Mouse (Mus musculus) hindbrain, embryonic 15.5 days (tissue): Measurements from ENCODE around the gene Spi1. TPM values are rescaled to one million over a fixed set of nuclear protein-coding genes. Genes with fewer than 3 reads are reported as not detected.

ENCODE experiments used
- ATAC-seq: fragments of 200-750 bp; cut with Nextera tagmentation; 2 replicates; pipeline ENCODE4 v1.8.0; 2017; ENCODE audit warnings: low read depth, moderate number of reproducible peaks, moderate TSS enrichment; ENCODE audit not compliant: low FRiP score
- H3K27ac ChIP-seq: fragments of 300-500 bp; sonication (generic); replicated peaks from 2 replicates; pipeline ENCODE4 v1.5.1; 2015; ENCODE audit warnings: mild to moderate bottlenecking, inconsistent platforms
- H3K27me3 ChIP-seq: fragments of 300-500 bp; sonication (generic); 2 replicates; pipeline ENCODE4 v1.6.1; 2015; ENCODE audit warnings: control low read depth, inconsistent platforms
- H3K36me3 ChIP-seq: fragments of 300-500 bp; sonication (generic); 2 replicates; pipeline ENCODE4 v1.6.1; 2015; ENCODE audit warnings: control low read depth, inconsistent platforms
- H3K4me1 ChIP-seq: fragments of 300-500 bp; sonication (generic); replicated peaks from 2 replicates; pipeline ENCODE4 v1.6.1; 2015; ENCODE audit warnings: control low read depth, inconsistent platforms
- H3K4me2 ChIP-seq: fragments of 300-500 bp; sonication (generic); 2 replicates; pipeline ENCODE4 v1.6.1; 2015; ENCODE audit warnings: moderate library complexity, mild to moderate bottlenecking, inconsistent platforms
- H3K4me3 ChIP-seq: fragments of 300-500 bp; sonication (generic); 2 replicates; pipeline ENCODE4 v1.5.1; 2015; ENCODE audit warnings: mild to moderate bottlenecking, inconsistent platforms
- H3K9ac ChIP-seq: fragments of 300-500 bp; sonication (generic); 2 replicates; pipeline ENCODE4 v1.6.1; 2015; ENCODE audit warnings: inconsistent platforms
- H3K9me3 ChIP-seq: fragments of 300-500 bp; sonication (generic); 2 replicates; pipeline ENCODE4 v1.6.1; 2016; ENCODE audit warnings: control low read depth, inconsistent platforms
- WGBS: fragments of 180-500 bp; shearing (Covaris S2); methylation state at CpG from one replicate; pipeline ENCODE4 v1.1.7; 2015; 5-methylcytosine and 5-hydroxymethylcytosine counted together
- polyA plus RNA-seq: library from polyadenylated mRNA; unstranded; fragments of >200 nt; fragmentation: Nextera tagmentation; extraction: Ambion mirVana; gene quantifications from 2 replicates; pipeline ENCODE4 v1.2.1, GENCODE M21; 2015

The Spi1 gene
- polyA plus RNA-seq, 1 experiment from 2014 or later = 3.8 TPM

GRCm38 (mm10) chr2:91139311-91139710 lies 57.1 kb downstream of the Spi1 start:
- Histone ChIP-seq H3K9me3 (no peaks in the 10 kb centered on the region), H3K27me3 (no peaks in the 10 kb centered on the region), H3K4me1 (no peaks in the 10 kb centered on the region), H3K36me3 (peaks cover 66% of the 10 kb centered on the region), H3K4me3 (no peak overlapping the region), H3K27ac (no peak overlapping the region), H3K4me2 (no peak overlapping the region), H3K9ac (no peak overlapping the region)
- WGBS = 73% methylated on average over 5 of the region's 5 CpGs
- no peak for ATAC-seq

DNA sequence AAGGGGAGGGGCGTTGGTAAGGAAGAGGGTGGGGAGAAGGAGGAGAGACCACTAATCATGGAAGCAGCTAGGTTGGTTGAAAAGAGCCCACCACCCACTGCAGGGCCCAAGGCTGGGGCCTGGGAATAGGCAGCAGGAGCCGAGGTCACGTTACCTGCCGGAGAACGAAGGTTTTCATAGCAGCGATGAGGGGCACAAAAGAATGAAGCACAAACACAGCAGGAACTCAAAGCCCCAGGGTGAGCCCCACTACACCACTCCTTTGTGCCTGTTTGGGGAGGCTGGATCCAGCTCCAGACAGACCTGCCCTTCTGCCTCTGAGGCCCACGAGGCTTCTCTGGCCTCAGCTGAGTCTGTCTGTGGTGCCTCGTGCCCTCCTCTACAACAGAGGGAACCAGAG lies 57.6 kb downstream of the Spi1 start:
- no peaks in the 10 kb centered on the region for H3K4me1 ChIP-seq
- no peak overlapping the region for H3K9ac ChIP-seq
- no peak for ATAC-seq
- H3K27ac ChIP-seq = no peak overlapping the region
- peaks cover 68% of the 10 kb centered on the region for H3K36me3 ChIP-seq
- H3K4me2 ChIP-seq = no peak overlapping the region
- H3K9me3 ChIP-seq = no peaks in the 10 kb centered on the region
- no peaks in the 10 kb centered on the region for H3K27me3 ChIP-seq
- H3K4me3 ChIP-seq = no peak overlapping the region
- 74% methylated on average over 8 of the region's 8 CpGs for WGBS

GRCm38 (mm10) chr2:91142920-91143319 lies 60.7 kb downstream of the Spi1 start:
- Histone ChIP-seq H3K9me3 (no peaks in the 10 kb centered on the region), H3K4me2 (no peak overlapping the region), H3K27me3 (no peaks in the 10 kb centered on the region), H3K27ac (no peak overlapping the region), H3K4me1 (no peaks in the 10 kb centered on the region), H3K4me3 (no peak overlapping the region), H3K9ac (no peak overlapping the region), H3K36me3 (peaks cover 85% of the 10 kb centered on the region)
- WGBS = 91% methylated on average over 6 of the region's 6 CpGs
- ATAC-seq = no peak

- Histone ChIP-seq H3K4me1 (no peaks in the 10 kb centered on the region), H3K9ac (no peak overlapping the region), H3K27me3 (no peaks in the 10 kb centered on the region), H3K4me2 (no peak overlapping the region), H3K9me3 (no peaks in the 10 kb centered on the region), H3K4me3 (no peak overlapping the region), H3K27ac (no peak overlapping the region), H3K36me3 (peaks cover 84% of the 10 kb centered on the region)
- ATAC-seq = no peak
- 96% methylated on average over 11 of the region's 11 CpGs for WGBS
Observed at GRCm38 (mm10) chr2:91143401-91143800, 61.2 kb downstream of the Spi1 start.

DNA sequence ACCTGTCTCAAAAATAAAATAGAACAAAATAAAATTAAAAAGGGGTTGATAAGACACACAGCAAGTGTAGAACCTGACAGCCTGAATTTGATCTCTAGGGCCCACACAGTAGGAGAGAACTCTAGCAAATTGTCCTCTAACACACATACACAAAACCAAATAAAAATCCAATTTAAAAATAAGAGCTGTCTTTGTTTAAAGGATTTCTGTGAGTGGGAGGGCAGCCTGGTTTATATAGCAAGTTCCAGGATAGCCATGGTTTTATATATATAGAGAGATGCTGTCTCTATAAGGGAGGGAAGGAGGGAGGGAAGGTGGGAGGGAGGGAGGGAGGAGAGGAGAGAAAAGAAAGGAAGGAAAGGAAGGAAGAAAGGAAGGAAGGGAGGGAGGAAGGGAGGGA lies 65.9 kb downstream of the Spi1 start:
- Histone ChIP-seq H3K27me3 (no peaks in the 10 kb centered on the region), H3K36me3 (peaks cover 82% of the 10 kb centered on the region), H3K9ac (no peak overlapping the region), H3K9me3 (no peaks in the 10 kb centered on the region), H3K27ac (no peak overlapping the region), H3K4me2 (no peak overlapping the region), H3K4me1 (no peaks in the 10 kb centered on the region), H3K4me3 (no peak overlapping the region)
- no peak for ATAC-seq

DNA sequence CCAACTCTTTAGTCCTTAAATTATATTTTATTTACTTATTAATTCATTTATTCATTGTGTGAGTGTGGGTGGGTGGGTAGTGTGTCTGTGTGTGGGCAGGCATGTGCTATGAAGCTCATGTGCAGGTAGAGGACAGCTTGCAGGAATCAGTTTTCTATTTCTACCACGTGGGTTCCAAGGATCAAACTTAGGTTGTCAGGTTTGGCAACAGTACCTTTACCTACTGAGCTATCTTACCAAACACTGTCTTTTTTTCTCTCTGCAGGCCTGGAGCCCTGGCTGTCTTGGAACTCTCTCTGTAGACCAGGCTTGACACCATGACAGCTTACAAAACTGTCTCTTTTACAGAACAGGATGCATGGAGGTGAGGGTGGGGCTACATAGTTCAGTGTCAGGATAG lies 69.1 kb downstream of the Spi1 start:
- H3K4me1 ChIP-seq = no peaks in the 10 kb centered on the region
- H3K27ac ChIP-seq = no peak overlapping the region
- no peak for ATAC-seq
- H3K36me3 ChIP-seq = peaks cover 87% of the 10 kb centered on the region
- no peaks in the 10 kb centered on the region for H3K9me3 ChIP-seq
- H3K27me3 ChIP-seq = no peaks in the 10 kb centered on the region
- no peak overlapping the region for H3K4me3 ChIP-seq
- H3K9ac ChIP-seq = no peak overlapping the region
- WGBS = 95% methylated on average over 1 of the region's 1 CpGs
- no peak overlapping the region for H3K4me2 ChIP-seq

DNA sequence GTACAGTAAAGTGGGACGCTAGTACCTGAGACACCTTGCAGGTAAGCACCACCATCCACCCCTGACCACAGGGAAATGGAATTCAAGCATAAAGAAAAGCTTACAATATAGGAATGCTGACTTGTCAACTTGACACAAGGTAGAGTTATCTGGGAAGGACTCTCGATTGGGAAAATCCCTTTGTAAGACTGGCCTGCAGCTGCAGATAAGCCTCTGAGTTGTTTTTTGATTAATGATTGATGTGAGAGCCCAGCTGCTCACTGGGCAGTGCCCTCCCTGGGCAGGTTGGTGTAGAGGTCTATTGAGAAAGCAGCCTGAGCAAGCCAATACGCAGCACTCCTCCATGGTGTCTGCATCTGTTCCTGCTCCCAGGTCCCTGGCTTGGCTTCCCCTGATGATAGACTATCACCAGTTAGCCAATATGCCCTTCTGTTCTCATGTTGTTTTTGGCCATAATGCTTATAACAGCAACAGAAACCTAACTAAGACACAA lies 70.7 kb downstream of the Spi1 start:
- no peak overlapping the region for H3K27ac ChIP-seq
- H3K36me3 ChIP-seq = peaks cover 87% of the 10 kb centered on the region

GRCm38 (mm10) chr2:91154091-91154490 lies 71.9 kb downstream of the Spi1 start:
- ATAC-seq = no peak
- Histone ChIP-seq H3K4me2 (no peak overlapping the region), H3K4me1 (no peaks in the 10 kb centered on the region), H3K4me3 (no peak overlapping the region), H3K27me3 (no peaks in the 10 kb centered on the region), H3K9me3 (no peaks in the 10 kb centered on the region), H3K27ac (no peak overlapping the region), H3K9ac (no peak overlapping the region), H3K36me3 (peaks cover 88% of the 10 kb centered on the region)
- 94% methylated on average over 3 of the region's 3 CpGs for WGBS

More for the DNA sequence above, 70.7 kb downstream of the Spi1 start:
- 85% methylated on average over 3 of the region's 3 CpGs for WGBS
- Histone ChIP-seq H3K9me3 (no peaks in the 10 kb centered on the region), H3K4me2 (no peak overlapping the region), H3K9ac (no peak overlapping the region), H3K4me1 (no peaks in the 10 kb centered on the region), H3K27me3 (no peaks in the 10 kb centered on the region), H3K4me3 (no peak overlapping the region)
- ATAC-seq = no peak

DNA sequence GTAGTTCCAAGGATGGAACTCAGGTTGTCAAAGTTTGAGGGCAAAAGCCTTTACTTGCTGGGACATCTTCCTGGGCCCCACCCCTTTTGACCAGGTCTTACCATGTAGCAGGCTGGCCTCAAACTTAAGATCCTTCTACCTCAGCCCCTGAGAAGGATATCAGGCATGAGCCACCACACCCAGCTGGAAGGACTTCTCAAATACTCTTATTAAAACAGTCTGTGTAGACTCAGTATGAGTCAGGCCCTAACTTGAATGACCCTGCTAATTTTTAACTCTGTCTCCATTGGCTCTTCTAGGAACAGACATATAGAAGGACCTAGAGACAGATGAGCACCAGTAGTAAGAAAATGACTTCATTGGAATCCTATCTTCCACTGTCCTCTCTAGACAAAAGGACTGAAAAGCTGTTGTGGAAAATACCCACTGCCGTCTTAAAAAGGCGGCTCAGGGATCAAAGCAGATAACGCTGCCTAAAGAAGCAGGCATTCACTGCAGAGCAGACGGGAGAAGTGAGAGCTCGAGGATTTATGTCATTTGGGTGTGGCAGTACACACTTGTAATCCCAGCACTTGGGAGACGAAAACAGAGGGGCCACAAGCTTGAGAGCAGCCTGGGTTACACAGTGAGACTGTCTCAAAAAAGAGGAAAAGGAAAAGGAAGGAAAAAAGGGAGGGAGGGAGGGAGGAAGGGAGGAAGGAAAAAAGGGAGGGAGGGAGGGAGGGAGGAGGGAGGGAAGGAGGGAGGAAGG lies 75.0 kb downstream of the Spi1 start:
- no peak for ATAC-seq
- no peak overlapping the region for H3K9ac ChIP-seq
- H3K36me3 ChIP-seq = peaks cover 90% of the 10 kb centered on the region
- no peak overlapping the region for H3K4me2 ChIP-seq
- 52% methylated on average over 6 of the region's 6 CpGs for WGBS
- H3K4me3 ChIP-seq = no peak overlapping the region
- no peaks in the 10 kb centered on the region for H3K27me3 ChIP-seq
- no peaks in the 10 kb centered on the region for H3K4me1 ChIP-seq
- H3K27ac ChIP-seq = no peak overlapping the region
- H3K9me3 ChIP-seq = no peaks in the 10 kb centered on the region

DNA sequence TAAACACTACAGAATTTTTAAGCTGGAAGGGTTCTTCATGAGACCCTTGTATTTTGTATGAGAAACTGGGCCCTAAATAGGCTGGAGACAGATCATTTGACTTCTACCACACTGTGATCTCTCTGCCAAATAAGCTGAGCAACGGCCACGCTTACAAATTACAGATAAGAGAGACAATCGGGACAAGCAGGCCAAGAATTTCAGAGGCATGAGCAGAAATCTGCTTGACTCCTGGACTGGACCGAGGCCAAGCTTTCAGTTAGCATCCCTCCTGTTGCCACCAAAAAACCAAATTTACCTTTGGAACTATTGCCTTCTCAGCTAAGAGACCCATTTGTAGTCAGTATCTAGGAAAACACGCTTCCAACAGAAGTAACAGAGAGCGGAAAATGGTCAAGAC lies 78.4 kb downstream of the Spi1 start:
- H3K9me3 ChIP-seq = no peaks in the 10 kb centered on the region
- peaks cover 85% of the 10 kb centered on the region for H3K36me3 ChIP-seq
- ATAC-seq = no peak
- 94% methylated on average over 6 of the region's 6 CpGs for WGBS
- H3K27ac ChIP-seq = no peak overlapping the region
- no peak overlapping the region for H3K4me3 ChIP-seq
- no peak overlapping the region for H3K4me2 ChIP-seq
- no peaks in the 10 kb centered on the region for H3K27me3 ChIP-seq
- no peak overlapping the region for H3K9ac ChIP-seq
- no peaks in the 10 kb centered on the region for H3K4me1 ChIP-seq

GRCm38 (mm10) chr2:91162952-91163351 lies 80.8 kb downstream of the Spi1 start:
- no peak overlapping the region for H3K9ac ChIP-seq
- 93% methylated on average over 4 of the region's 4 CpGs for WGBS
- no peaks in the 10 kb centered on the region for H3K9me3 ChIP-seq
- H3K27me3 ChIP-seq = no peaks in the 10 kb centered on the region
- H3K4me3 ChIP-seq = no peak overlapping the region
- H3K4me2 ChIP-seq = no peak overlapping the region
- no peak for ATAC-seq
- no peaks in the 10 kb centered on the region for H3K4me1 ChIP-seq
- H3K27ac ChIP-seq = no peak overlapping the region
- peaks cover 85% of the 10 kb centered on the region for H3K36me3 ChIP-seq

GRCm38 (mm10) chr2:91163532-91163931 lies 81.3 kb downstream of the Spi1 start:
- H3K4me3 ChIP-seq = no peak overlapping the region
- H3K9me3 ChIP-seq = no peaks in the 10 kb centered on the region
- no peaks in the 10 kb centered on the region for H3K27me3 ChIP-seq
- no peak overlapping the region for H3K27ac ChIP-seq
- no peak overlapping the region for H3K4me2 ChIP-seq
- peaks cover 83% of the 10 kb centered on the region for H3K36me3 ChIP-seq
- no peak for ATAC-seq
- H3K4me1 ChIP-seq = no peaks in the 10 kb centered on the region
- 91% methylated on average over 5 of the region's 5 CpGs for WGBS
- no peak overlapping the region for H3K9ac ChIP-seq

DNA sequence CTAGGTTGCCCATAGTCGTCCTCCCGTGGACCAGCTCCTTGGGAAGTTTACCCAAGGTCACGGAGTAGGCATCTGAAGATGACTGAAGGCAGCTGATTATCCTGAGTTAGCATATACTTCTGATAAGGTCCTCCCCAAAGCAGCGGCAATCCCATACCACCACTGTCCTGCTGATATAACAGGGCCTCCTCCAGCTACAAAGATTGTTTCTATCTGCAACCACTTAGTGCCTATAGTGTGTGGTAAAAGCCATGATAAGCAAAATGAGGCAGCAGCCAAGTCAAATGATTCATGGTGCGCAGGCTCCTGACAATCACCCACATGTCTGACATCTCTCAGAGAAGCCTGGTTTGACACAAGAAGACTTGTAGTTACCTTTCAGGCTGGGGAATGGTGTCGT lies 82.8 kb downstream of the Spi1 start:
- WGBS = 93% methylated on average over 6 of the region's 6 CpGs
- Histone ChIP-seq H3K36me3 (peaks cover 85% of the 10 kb centered on the region), H3K4me1 (no peaks in the 10 kb centered on the region), H3K4me2 (no peak overlapping the region), H3K4me3 (no peak overlapping the region), H3K9ac (no peak overlapping the region), H3K27me3 (no peaks in the 10 kb centered on the region), H3K27ac (no peak overlapping the region), H3K9me3 (no peaks in the 10 kb centered on the region)
- ATAC-seq = no peak
